Mouse (Mus musculus): ENCODE results near the gene Olfr316. TPM values are rescaled to one million over a fixed set of nuclear protein-coding genes. Genes with fewer than 3 reads are reported as not detected.

Gene Olfr316
- total and polyA plus RNA-seq, 3 experiments, result not detected

Other genes with a start within 250 kb of the Olfr316 start
- gene Olfr330, start 217.9 kb upstream of the Olfr316 start, total RNA-seq (2012; rRNA removed), result not detected in 2 replicates
- gene Olfr330, start 217.9 kb upstream of the Olfr316 start, polyA plus RNA-seq (2012; ENCODE audit: insufficient read depth in 1 of 2, insufficient read length in 2 of 2, low read depth in 1 of 2, low replicate concordance in 2 of 2, missing spikeins in 1 of 2), result not detected
- gene Olfr329-ps, start 206.3 kb upstream of the Olfr316 start, total RNA-seq (2012; rRNA removed), result not detected in 2 replicates
- not detected for gene Olfr329-ps, start 206.3 kb upstream of the Olfr316 start, polyA plus RNA-seq (2012; ENCODE audit: insufficient read depth in 1 of 2, insufficient read length in 2 of 2, low read depth in 1 of 2, low replicate concordance in 2 of 2, missing spikeins in 1 of 2)
- gene Olfr328, start 197.1 kb upstream of the Olfr316 start, total RNA-seq (2012; rRNA removed), result 0.04 and 0.07 TPM in 2 replicates
- gene Olfr328, start 197.1 kb upstream of the Olfr316 start, polyA plus RNA-seq (2012; ENCODE audit: insufficient read depth in 1 of 2, insufficient read length in 2 of 2, low read depth in 1 of 2, low replicate concordance in 2 of 2, missing spikeins in 1 of 2), result not detected
- gene Olfr224, start 182.2 kb upstream of the Olfr316 start, total RNA-seq (2012; rRNA removed), result not detected in 2 replicates
- gene Olfr224, start 182.2 kb upstream of the Olfr316 start, polyA plus RNA-seq (2012; ENCODE audit: insufficient read depth in 1 of 2, insufficient read length in 2 of 2, low read depth in 1 of 2, low replicate concordance in 2 of 2, missing spikeins in 1 of 2), result not detected
- gene Olfr325, start 175.0 kb upstream of the Olfr316 start, total RNA-seq (2012; rRNA removed), result not detected in 2 replicates
- not detected for gene Olfr325, start 175.0 kb upstream of the Olfr316 start, polyA plus RNA-seq (2012; ENCODE audit: insufficient read depth in 1 of 2, insufficient read length in 2 of 2, low read depth in 1 of 2, low replicate concordance in 2 of 2, missing spikeins in 1 of 2)
- gene Olfr324, start 157.6 kb upstream of the Olfr316 start, total RNA-seq (2012; rRNA removed), result not detected in 2 replicates
- not detected for gene Olfr324, start 157.6 kb upstream of the Olfr316 start, polyA plus RNA-seq (2012; ENCODE audit: insufficient read depth in 1 of 2, insufficient read length in 2 of 2, low read depth in 1 of 2, low replicate concordance in 2 of 2, missing spikeins in 1 of 2)
- gene 2210407C18Rik, start 136.7 kb upstream of the Olfr316 start, total RNA-seq (2012; rRNA removed), result not detected in 2 replicates
- not detected for gene 2210407C18Rik, start 136.7 kb upstream of the Olfr316 start, polyA plus RNA-seq (2012; ENCODE audit: insufficient read depth in 1 of 2, insufficient read length in 2 of 2, low read depth in 1 of 2, low replicate concordance in 2 of 2, missing spikeins in 1 of 2)
- gene Olfr323, start 122.2 kb upstream of the Olfr316 start, total RNA-seq (2012; rRNA removed), result not detected in 2 replicates
- gene Olfr323, start 122.2 kb upstream of the Olfr316 start, polyA plus RNA-seq (2012; ENCODE audit: insufficient read depth in 1 of 2, insufficient read length in 2 of 2, low read depth in 1 of 2, low replicate concordance in 2 of 2, missing spikeins in 1 of 2), result not detected
- gene Trim58, start 112.3 kb upstream of the Olfr316 start, total RNA-seq (2012; rRNA removed), result 4.0 and 5.7 TPM in 2 replicates
- gene Trim58, start 112.3 kb upstream of the Olfr316 start, polyA plus RNA-seq (2012; ENCODE audit: insufficient read depth in 1 of 2, insufficient read length in 2 of 2, low read depth in 1 of 2, low replicate concordance in 2 of 2, missing spikeins in 1 of 2), result 10 to 100 TPM in 1 of 2 experiments, not detected in 1; 14.1 TPM
- not detected in 2 replicates for gene Olfr322, start 94.0 kb upstream of the Olfr316 start, total RNA-seq (2012; rRNA removed)
- not detected for gene Olfr322, start 94.0 kb upstream of the Olfr316 start, polyA plus RNA-seq (2012; ENCODE audit: insufficient read depth in 1 of 2, insufficient read length in 2 of 2, low read depth in 1 of 2, low replicate concordance in 2 of 2, missing spikeins in 1 of 2)
- gene Olfr320, start 71.6 kb upstream of the Olfr316 start, total RNA-seq (2012; rRNA removed), result not detected in 2 replicates
- gene Olfr320, start 71.6 kb upstream of the Olfr316 start, polyA plus RNA-seq (2012; ENCODE audit: insufficient read depth in 1 of 2, insufficient read length in 2 of 2, low read depth in 1 of 2, low replicate concordance in 2 of 2, missing spikeins in 1 of 2), result not detected
- gene Olfr319, start 53.6 kb upstream of the Olfr316 start, total RNA-seq (2012; rRNA removed), result not detected in 2 replicates
- not detected for gene Olfr319, start 53.6 kb upstream of the Olfr316 start, polyA plus RNA-seq (2012; ENCODE audit: insufficient read depth in 1 of 2, insufficient read length in 2 of 2, low read depth in 1 of 2, low replicate concordance in 2 of 2, missing spikeins in 1 of 2)
- not detected in 2 replicates for gene Olfr318, start 28.7 kb upstream of the Olfr316 start, total RNA-seq (2012; rRNA removed)
- under 1 TPM in 1 of 2 experiments, not detected in 1; 0.06 TPM for gene Olfr318, start 28.7 kb upstream of the Olfr316 start, polyA plus RNA-seq (2012; ENCODE audit: insufficient read depth in 1 of 2, insufficient read length in 2 of 2, low read depth in 1 of 2, low replicate concordance in 2 of 2, missing spikeins in 1 of 2)
- not detected in 2 replicates for gene Olfr317, start 13.5 kb upstream of the Olfr316 start, total RNA-seq (2012; rRNA removed)
- not detected for gene Olfr317, start 13.5 kb upstream of the Olfr316 start, polyA plus RNA-seq (2012; ENCODE audit: insufficient read depth in 1 of 2, insufficient read length in 2 of 2, low read depth in 1 of 2, low replicate concordance in 2 of 2, missing spikeins in 1 of 2)
- not detected in 2 replicates for gene Olfr315, start 20.5 kb downstream of the Olfr316 start, total RNA-seq (2012; rRNA removed)
- gene Olfr315, start 20.5 kb downstream of the Olfr316 start, polyA plus RNA-seq (2012; ENCODE audit: insufficient read depth in 1 of 2, insufficient read length in 2 of 2, low read depth in 1 of 2, low replicate concordance in 2 of 2, missing spikeins in 1 of 2), result not detected
- not detected in 2 replicates for gene Olfr314, start 30.2 kb downstream of the Olfr316 start, total RNA-seq (2012; rRNA removed)
- gene Olfr314, start 30.2 kb downstream of the Olfr316 start, polyA plus RNA-seq (2012; ENCODE audit: insufficient read depth in 1 of 2, insufficient read length in 2 of 2, low read depth in 1 of 2, low replicate concordance in 2 of 2, missing spikeins in 1 of 2), result not detected
- gene Fam183b, start 49.2 kb downstream of the Olfr316 start, total RNA-seq (2012; rRNA removed), result not detected in 2 replicates
- not detected for gene Fam183b, start 49.2 kb downstream of the Olfr316 start, polyA plus RNA-seq (2012; ENCODE audit: insufficient read depth in 1 of 2, insufficient read length in 2 of 2, low read depth in 1 of 2, low replicate concordance in 2 of 2, missing spikeins in 1 of 2)
- gene Olfr313, start 62.3 kb downstream of the Olfr316 start, total RNA-seq (2012; rRNA removed), result not detected in 2 replicates
- not detected for gene Olfr313, start 62.3 kb downstream of the Olfr316 start, polyA plus RNA-seq (2012; ENCODE audit: insufficient read depth in 1 of 2, insufficient read length in 2 of 2, low read depth in 1 of 2, low replicate concordance in 2 of 2, missing spikeins in 1 of 2)
- not detected in 2 replicates for gene Olfr312, start 76.5 kb downstream of the Olfr316 start, total RNA-seq (2012; rRNA removed)
- not detected for gene Olfr312, start 76.5 kb downstream of the Olfr316 start, polyA plus RNA-seq (2012; ENCODE audit: insufficient read depth in 1 of 2, insufficient read length in 2 of 2, low read depth in 1 of 2, low replicate concordance in 2 of 2, missing spikeins in 1 of 2)
- gene Olfr311, start 86.5 kb downstream of the Olfr316 start, total RNA-seq (2012; rRNA removed), result not detected in 2 replicates
- not detected for gene Olfr311, start 86.5 kb downstream of the Olfr316 start, polyA plus RNA-seq (2012; ENCODE audit: insufficient read depth in 1 of 2, insufficient read length in 2 of 2, low read depth in 1 of 2, low replicate concordance in 2 of 2, missing spikeins in 1 of 2)
- gene Gm12258, start 94.4 kb downstream of the Olfr316 start, total RNA-seq (2012; rRNA removed), result 1.7 and 2.1 TPM in 2 replicates
- gene Gm12258, start 94.4 kb downstream of the Olfr316 start, polyA plus RNA-seq (2012; ENCODE audit: insufficient read depth in 1 of 2, insufficient read length in 2 of 2, low read depth in 1 of 2, low replicate concordance in 2 of 2, missing spikeins in 1 of 2), result 1 to 10 TPM in 1 of 2 experiments, not detected in 1; 2.5 TPM
- 5.8 and 6.9 TPM in 2 replicates for gene 2810021J22Rik, start 114.5 kb downstream of the Olfr316 start, total RNA-seq (2012; rRNA removed)
- gene 2810021J22Rik, start 114.5 kb downstream of the Olfr316 start, polyA plus RNA-seq (2012; ENCODE audit: insufficient read depth in 1 of 2, insufficient read length in 2 of 2, low read depth in 1 of 2, low replicate concordance in 2 of 2, missing spikeins in 1 of 2), result 1 to 10 TPM in 1 of 2 experiments, not detected in 1; 6.2 TPM
- gene Zfp39, start 151.5 kb downstream of the Olfr316 start, total RNA-seq (2012; rRNA removed), result 5.2 and 6.0 TPM in 2 replicates
- 1 to 10 TPM in 1 of 2 experiments, not detected in 1; 5.1 TPM for gene Zfp39, start 151.5 kb downstream of the Olfr316 start, polyA plus RNA-seq (2012; ENCODE audit: insufficient read depth in 1 of 2, insufficient read length in 2 of 2, low read depth in 1 of 2, low replicate concordance in 2 of 2, missing spikeins in 1 of 2)
- 0.62 and 1.7 TPM in 2 replicates for gene Btnl10, start 165.2 kb downstream of the Olfr316 start, total RNA-seq (2012; rRNA removed)
- gene Btnl10, start 165.2 kb downstream of the Olfr316 start, polyA plus RNA-seq (2012; ENCODE audit: insufficient read depth in 1 of 2, insufficient read length in 2 of 2, low read depth in 1 of 2, low replicate concordance in 2 of 2, missing spikeins in 1 of 2), result under 1 TPM in 1 of 2 experiments, not detected in 1; 0.92 TPM
- gene Rnf187, start 186.2 kb downstream of the Olfr316 start, total RNA-seq (2012; rRNA removed), result 282 and 337 TPM in 2 replicates
- 1,000 to 10,000 TPM in 1 of 2 experiments, 100 to 1,000 TPM in 1; 280 to 3,830 TPM for gene Rnf187, start 186.2 kb downstream of the Olfr316 start, polyA plus RNA-seq (2012; ENCODE audit: insufficient read depth in 1 of 2, insufficient read length in 2 of 2, low read depth in 1 of 2, low replicate concordance in 2 of 2, missing spikeins in 1 of 2)
- gene Hist3h2ba, start 196.2 kb downstream of the Olfr316 start, total RNA-seq (2012; rRNA removed), result 48.2 and 147 TPM in 2 replicates
- under 1 TPM in 1 of 2 experiments, not detected in 1; 0.21 TPM for gene Hist3h2ba, start 196.2 kb downstream of the Olfr316 start, polyA plus RNA-seq (2012; ENCODE audit: insufficient read depth in 1 of 2, insufficient read length in 2 of 2, low read depth in 1 of 2, low replicate concordance in 2 of 2, missing spikeins in 1 of 2)
- 184 and 300 TPM in 2 replicates for gene Hist3h2a, start 202.0 kb downstream of the Olfr316 start, total RNA-seq (2012; rRNA removed)
- under 1 TPM in 1 of 2 experiments, not detected in 1; 0.42 TPM for gene Hist3h2a, start 202.0 kb downstream of the Olfr316 start, polyA plus RNA-seq (2012; ENCODE audit: insufficient read depth in 1 of 2, insufficient read length in 2 of 2, low read depth in 1 of 2, low replicate concordance in 2 of 2, missing spikeins in 1 of 2)
- 0.50 and 0.52 TPM in 2 replicates for gene Trim17, start 202.0 kb downstream of the Olfr316 start, total RNA-seq (2012; rRNA removed)
- under 1 TPM in 1 of 2 experiments, not detected in 1; 0.82 TPM for gene Trim17, start 202.0 kb downstream of the Olfr316 start, polyA plus RNA-seq (2012; ENCODE audit: insufficient read depth in 1 of 2, insufficient read length in 2 of 2, low read depth in 1 of 2, low replicate concordance in 2 of 2, missing spikeins in 1 of 2)
- 22.9 and 27.0 TPM in 2 replicates for gene Trim11, start 225.4 kb downstream of the Olfr316 start, total RNA-seq (2012; rRNA removed)
- 10 to 100 TPM in 1 of 2 experiments, not detected in 1; 24.8 TPM for gene Trim11, start 225.4 kb downstream of the Olfr316 start, polyA plus RNA-seq (2012; ENCODE audit: insufficient read depth in 1 of 2, insufficient read length in 2 of 2, low read depth in 1 of 2, low replicate concordance in 2 of 2, missing spikeins in 1 of 2)

Data from MEL (cell line).